Mouse (Mus musculus) heart, postnatal 10 days (tissue): ENCODE results near the gene Il11. TPM values are rescaled to one million over a fixed set of nuclear protein-coding genes. Genes with fewer than 3 reads are reported as not detected.
"Not testable (repeated sequence)": the region's sequence is repeated elsewhere in the genome, so short reads cannot be mapped to it uniquely, and the experiment has no call there.

Experiments
- DNase-seq, 2 experiments: peaks; one replicate each; pipeline ENCODE4 v3.0.0; 2021
- intact Hi-C: fragments of 180-260 bp; cut with DNase I; formaldehyde crosslinking; loops from one replicate; pipeline ENCODE4 v1.15.1; 2025
- total RNA-seq, 2 experiments: library from RNA; stranded (reverse); gene quantifications; 2 replicates each; pipeline ENCODE4 v1.2.3; 2021

Gene Il11
- total RNA-seq, result not detected

- intact Hi-C loops, result loop anchor here (2.0 kb wide), 1 partner anchor 24 kb away; no protein-coding TSS in a partner anchor
- no peak for DNase-seq
These were observed at the start of gene Il11, which contains the start of gene Tmem190 for GRCm38 (mm10) chr7:4782759-4783158. Il11 (minus strand) TSS chr7:4782859. Tmem190 (plus strand) TSS chr7:4782937.

- intact Hi-C loops, result no loop called here
- DNase-seq, result no peak
These were observed 47.8 kb upstream of the Il11 start for GRCm38 (mm10) chr7:4830476-4830875.

- DNase-seq, result no peak
- intact Hi-C loops, result no loop called here
These were observed 42.7 kb upstream of the Il11 start for GRCm38 (mm10) chr7:4825365-4825764.

GRCm38 (mm10) chr7:4822162-4822907, 39.7 kb upstream of the Il11 start:
- no peak for DNase-seq

GRCm38 (mm10) chr7:4821690-4822089, 39.0 kb upstream of the Il11 start:
- intact Hi-C loops, result loop anchor here (5.0 kb wide), 1 partner anchor 76 kb away; no protein-coding TSS in a partner anchor

More at GRCm38 (mm10) chr7:4822162-4822907, 39.7 kb upstream of the Il11 start:
- intact Hi-C loops, result loop anchor here (5.0 kb wide), 1 partner anchor 75 kb away; no protein-coding TSS in a partner anchor

GRCm38 (mm10) chr7:4820925-4821324, 38.3 kb upstream of the Il11 start:
- intact Hi-C loops, result loop anchor here (5.0 kb wide), 1 partner anchor 76 kb away; no protein-coding TSS in a partner anchor
- DNase-seq, result not testable (repeated sequence)

More at GRCm38 (mm10) chr7:4821690-4822089, 39.0 kb upstream of the Il11 start:
- DNase-seq, result no peak

- intact Hi-C loops, result loop anchor here (5.0 kb wide), 1 partner anchor 126 kb away; no protein-coding TSS in a partner anchor
- DNase-seq, result no peak
These were observed 33.9 kb upstream of the Il11 start for GRCm38 (mm10) chr7:4816559-4816958.

GRCm38 (mm10) chr7:4813105-4813791, 30.6 kb upstream of the Il11 start:
- no peak for DNase-seq
- intact Hi-C loops, result loop anchor here (5.0 kb wide), 3 partner anchors 104 to 249 kb away; partner anchors contain the start of genes Fiz1, U2af2, Zfp524 and Zfp628

GRCm38 (mm10) chr7:4812303-4813104, 29.8 kb upstream of the Il11 start, which contains the start of gene Ube2s:
Ube2s (minus strand) TSS chr7:4812590.
- DNase-seq, result peak; percentile 98 to 99
- intact Hi-C loops, result loop anchor here (5.0 kb wide), 3 partner anchors 105 to 250 kb away; partner anchors contain the start of genes Fiz1, U2af2, Zfp524 and Zfp628

- intact Hi-C loops, result loop anchor here (2.0 to 5.0 kb wide), 4 partner anchors 19 to 250 kb away; partner anchors contain the start of genes Fiz1, Rpl28, U2af2 and Zfp524
- no peak for DNase-seq
These were observed 29.2 kb upstream of the Il11 start for GRCm38 (mm10) chr7:4811842-4812302.

GRCm38 (mm10) chr7:4811131-4811530, 28.5 kb upstream of the Il11 start:
- intact Hi-C loops, result loop anchor here (2.0 to 5.0 kb wide), 4 partner anchors 18 to 251 kb away; partner anchors contain the start of genes Fiz1, Rpl28, U2af2 and Zfp524
- not testable (repeated sequence) for DNase-seq

GRCm38 (mm10) chr7:4806716-4807115, 24.1 kb upstream of the Il11 start:
- peak; percentile 50 to 61 for DNase-seq
- intact Hi-C loops, result loop anchor here (2.0 kb wide), 1 partner anchor 250 kb away; no protein-coding TSS in a partner anchor

- intact Hi-C loops, result no loop called here
- DNase-seq, result no peak
These were observed 19.6 kb upstream of the Il11 start for GRCm38 (mm10) chr7:4802247-4802646.

GRCm38 (mm10) chr7:4795767-4796433, 13.2 kb upstream of the Il11 start:
- DNase-seq, result peak; percentile 32 to 42
- intact Hi-C loops, result loop anchor here (2.0 kb wide), 1 partner anchor 239 kb away; no protein-coding TSS in a partner anchor

GRCm38 (mm10) chr7:4794631-4795168, 12.0 kb upstream of the Il11 start:
- intact Hi-C loops, result no loop called here
- DNase-seq, result no peak

- intact Hi-C loops, result loop anchor here (2.0 kb wide), 3 partner anchors 17 to 169 kb away; partner anchors contain the start of gene Kmt5c
- DNase-seq, result no peak
These were observed 11.0 kb upstream of the Il11 start for GRCm38 (mm10) chr7:4793674-4794073.

GRCm38 (mm10) chr7:4793248-4793647, 10.6 kb upstream of the Il11 start:
- peak in 1 of 2 experiments; percentile 16 for DNase-seq
- intact Hi-C loops, result loop anchor here (2.0 kb wide), 3 partner anchors 18 to 168 kb away; partner anchors contain the start of gene Kmt5c
